Mouse (Mus musculus) olfactory bulb, adult 2 months (tissue): ENCODE results near the gene Eif2ak3.

Source experiments
- CTCF ChIP-seq: fragments of 200-500 bp; IDR thresholded peaks from 2 replicates; pipeline ENCODE4 v1.5.1; 2012; ENCODE audit warnings: low read depth, mild to moderate bottlenecking, low read length, moderate library complexity; ENCODE audit not compliant: insufficient read depth
- POLR2A ChIP-seq: fragments of 200-500 bp; IDR thresholded peaks from 2 replicates; pipeline ENCODE4 v1.6.1; 2012; ENCODE audit warnings: mild to moderate bottlenecking, low read depth, low read length, moderate library complexity; ENCODE audit not compliant: insufficient read depth

DNA sequence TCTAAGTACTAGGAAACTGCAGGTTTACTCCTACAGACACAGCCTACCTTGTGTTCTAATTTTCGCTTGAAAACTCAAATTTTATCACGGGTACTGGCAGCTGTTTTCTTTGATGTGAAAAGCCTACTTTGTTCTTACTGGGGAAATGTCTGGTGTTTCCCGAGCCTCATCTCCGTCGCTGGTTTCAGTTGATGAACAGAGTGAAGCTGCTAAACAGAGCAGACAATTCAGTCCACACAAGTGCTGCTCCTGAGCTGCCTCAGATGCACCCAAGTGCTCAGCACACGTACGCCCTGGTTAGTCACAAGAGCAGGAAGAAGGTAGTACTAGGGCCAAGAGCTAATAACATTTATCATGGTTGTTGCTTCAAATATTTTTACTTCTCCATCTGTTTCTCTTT is 18.4 kb downstream of the Eif2ak3 start:
- no peak for TF ChIP-seq CTCF
- TF ChIP-seq POLR2A, result no peak
